In the genomic region with DNA sequence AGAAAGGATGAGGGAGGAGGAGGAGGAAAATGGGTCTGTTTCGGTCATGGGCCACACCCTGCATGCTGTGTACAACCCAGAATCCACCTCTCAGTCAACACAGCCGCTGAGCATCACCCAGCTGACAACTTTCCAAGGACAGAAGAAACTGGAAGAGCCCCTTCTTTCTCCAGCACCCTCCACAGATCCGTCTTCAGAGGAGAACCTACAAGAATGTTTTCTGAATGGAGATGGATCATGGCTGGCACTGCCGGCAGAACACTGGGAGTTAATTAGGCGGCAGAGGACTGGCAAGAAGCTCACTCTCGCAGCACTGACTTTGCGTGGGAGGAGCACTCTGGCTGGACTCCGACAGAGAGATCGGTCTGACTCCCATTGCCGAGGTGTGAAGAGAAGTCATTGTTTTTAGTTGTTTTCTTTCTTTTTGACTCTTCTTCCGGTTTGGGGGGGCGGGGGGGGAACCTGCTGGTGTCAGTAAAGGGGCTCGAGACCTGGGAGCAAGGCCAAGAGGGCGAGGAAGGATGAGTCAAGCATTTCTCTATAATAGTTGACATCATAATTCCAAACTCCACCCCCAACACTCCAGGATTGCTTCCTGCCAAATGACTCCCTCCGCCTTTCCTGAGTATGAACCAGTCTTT, we compare ENCODE assay signal across 8 mouse cellular contexts. TPM values are rescaled to one million over a fixed set of nuclear protein-coding genes. Genes with fewer than 3 reads are reported as not detected.
DNase-seq lines count a peak whose midpoint lies in the region; ATAC-seq and TF ChIP-seq lines count a peak whose summit lies in the region.
"Had no signal": no experiment of that assay in that cellular context is flagged by ENCODE, and none has a peak within 500 bp of the region (broad histone marks: within the 10 kb centered on the region; RNA-seq: fewer than 3 reads in every experiment).

No protein-coding gene starts in this region.

- H3K9ac ChIP-seq in midbrain, postnatal 0 days (replicated peaks; ENCODE audit: low read length, poor library complexity, severe bottlenecking) = no peak overlapping the region

- H3ac ChIP-seq in myocyte (ENCODE audit: control insufficient read depth, insufficient read length) = no peak overlapping the region

- H3K36me3 ChIP-seq in myocyte (ENCODE audit: control insufficient read depth, insufficient read depth) = no peaks in the 10 kb centered on the region
- H3K36me3 ChIP-seq in midbrain, postnatal 0 days (ENCODE audit: insufficient read depth, low read length) = no peaks in the 10 kb centered on the region

- DNase-seq in right cerebral cortex, postnatal 36 days (ENCODE audit: low spot score in 2 of 2) = peak; percentile 25 to 30
- DNase-seq in right cerebral cortex, postnatal 14 days = no peak
- peak; percentile 32 to 37 for DNase-seq in cerebellum, postnatal 36 days
- DNase-seq in kidney, adult 18-20 months = peak; percentile 34
- no peak for DNase-seq in thymus, adult 18-20 months
- no peak for DNase-seq in midbrain, postnatal 0 days (ENCODE audit: low spot score)

- no peak for TF ChIP-seq POLR2A in myocyte (IDR thresholded peaks at IDR 0.05; ENCODE audit: insufficient read length, low read depth)

- H3K27ac ChIP-seq in midbrain, postnatal 0 days (ENCODE audit: low read depth, low read length) = no peak overlapping the region

- peak overlapping the region; percentile 21 for H3K4me3 ChIP-seq in myocyte
- H3K4me3 ChIP-seq in midbrain, postnatal 0 days (ENCODE audit: low read depth, low read length) = no peak overlapping the region

- ATAC-seq in midbrain, postnatal 0 days (ENCODE audit: low FRiP score) = no peak

- no peaks in the 10 kb centered on the region for H3K9me3 ChIP-seq in midbrain, postnatal 0 days (ENCODE audit: low read length)

- H3K79me2 ChIP-seq in myocyte (ENCODE audit: control insufficient read depth, insufficient read depth) = peaks cover 21% of the 10 kb centered on the region

- TF ChIP-seq CTCF in midbrain, postnatal 0 days (IDR thresholded peaks at IDR 0.05) = no peak

- peak overlapping the region; percentile 96 for H3K4me2 ChIP-seq in myocyte (ENCODE audit: low read depth)
- no peak overlapping the region for H3K4me2 ChIP-seq in midbrain, postnatal 0 days (ENCODE audit: low read depth, low read length, poor library complexity, severe bottlenecking)

- no peaks in the 10 kb centered on the region for H3K27me3 ChIP-seq in myocyte (ENCODE audit: control insufficient read depth, insufficient read depth, insufficient read length)
- H3K27me3 ChIP-seq in midbrain, postnatal 0 days (ENCODE audit: insufficient read depth, low read length) = no peaks in the 10 kb centered on the region

- 60% methylated on average over 15 of the region's 15 CpGs for WGBS in midbrain, postnatal 0 days

- no peaks in the 10 kb centered on the region; the same call in 1 of the 2 replicates for H3K4me1 ChIP-seq in midbrain, postnatal 0 days (ENCODE audit: insufficient read depth, low read length)

TF ChIP-seq in myocyte, 11 proteins besides CTCF, POLR2A, EP300 and RAD21:
- TF ChIP-seq MYOD1 (IDR thresholded peaks at IDR 0.05; ENCODE audit: control insufficient read depth in 1 of 3, insufficient read length in 2 of 3, low read depth in 2 of 3) (no peak), SRF (IDR thresholded peaks at IDR 0.05; ENCODE audit: control insufficient read depth, insufficient read length, low read depth) (no peak), REST (IDR thresholded peaks at IDR 0.05; ENCODE audit: insufficient read depth, insufficient read length) (no peak)

RNA-seq across cellular contexts. Expression of a gene that starts 2.2 kb away (rescaled TPM):
- 25.2 TPM for polyA plus RNA-seq in myocyte (2012; fragmentation: generic; extraction: Trizol)
- 9.6 and 26.7 TPM in 2 replicates for total RNA-seq in midbrain, postnatal 0 days (2014; rRNA removed)
- 23.9 and 31.4 TPM in 2 replicates for polyA plus RNA-seq in midbrain, postnatal 0 days (2015; fragmentation: Nextera tagmentation; extraction: Ambion mirVana)

RNA-seq across cellular contexts. Expression of a gene that starts 28.6 kb away (rescaled TPM):
- polyA plus RNA-seq in myocyte (2012; fragmentation: generic; extraction: Trizol) = not detected
- total RNA-seq in midbrain, postnatal 0 days (2014; rRNA removed) = not detected in 2 replicates
- polyA plus RNA-seq in midbrain, postnatal 0 days (2015; fragmentation: Nextera tagmentation; extraction: Ambion mirVana) = 0.10 and 0.12 TPM in 2 replicates
- polyA plus RNA-seq: intestine, embryonic 14.5 days had no signal

Comparison
In these comparisons a context has a peak if more than half of its experiments do, and no peak if none do; other contexts are left out.
1. DNase-seq: peak in right cerebral cortex, postnatal 36 days (2 of 2), cerebellum, postnatal 36 days (2 of 2) and kidney, adult 18-20 months (single experiment); none in right cerebral cortex, postnatal 14 days (single experiment), thymus, adult 18-20 months (0 of 2) and midbrain, postnatal 0 days (single experiment).